Mouse (Mus musculus): ENCODE results near the gene Gtf2h4. TPM values are rescaled to one million over a fixed set of nuclear protein-coding genes. Genes with fewer than 3 reads are reported as not detected.
A peak's percentile ranks its signal among the peaks of the same experiment; 100 is the strongest.

Gtf2h4 gene
- polyA plus RNA-seq, 1 experiment from 2014 or later, result 30.5 TPM

DNA sequence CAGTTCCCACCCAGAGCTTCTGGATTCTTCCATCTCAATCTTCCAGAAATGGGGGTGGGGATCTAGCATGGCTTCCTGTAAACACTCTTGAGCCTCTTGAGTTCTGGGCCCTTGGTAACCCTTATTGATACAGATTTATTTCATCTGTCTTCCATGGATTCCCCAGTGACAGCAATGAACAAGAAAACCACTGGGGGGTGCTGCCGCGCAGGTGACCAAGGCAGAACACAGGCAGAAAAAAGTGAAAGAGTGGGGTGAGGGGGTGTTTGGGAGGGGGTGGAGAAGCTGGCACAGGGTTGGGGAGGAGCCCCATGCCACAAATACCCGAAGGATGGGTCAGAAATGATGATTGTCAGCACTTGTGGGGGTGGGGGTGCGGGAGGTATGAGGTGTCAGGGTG lies 32.3 kb upstream of the Gtf2h4 start:
- TF ChIP-seq CTCF (IDR thresholded peaks at IDR 0.05), result no peak

DNA sequence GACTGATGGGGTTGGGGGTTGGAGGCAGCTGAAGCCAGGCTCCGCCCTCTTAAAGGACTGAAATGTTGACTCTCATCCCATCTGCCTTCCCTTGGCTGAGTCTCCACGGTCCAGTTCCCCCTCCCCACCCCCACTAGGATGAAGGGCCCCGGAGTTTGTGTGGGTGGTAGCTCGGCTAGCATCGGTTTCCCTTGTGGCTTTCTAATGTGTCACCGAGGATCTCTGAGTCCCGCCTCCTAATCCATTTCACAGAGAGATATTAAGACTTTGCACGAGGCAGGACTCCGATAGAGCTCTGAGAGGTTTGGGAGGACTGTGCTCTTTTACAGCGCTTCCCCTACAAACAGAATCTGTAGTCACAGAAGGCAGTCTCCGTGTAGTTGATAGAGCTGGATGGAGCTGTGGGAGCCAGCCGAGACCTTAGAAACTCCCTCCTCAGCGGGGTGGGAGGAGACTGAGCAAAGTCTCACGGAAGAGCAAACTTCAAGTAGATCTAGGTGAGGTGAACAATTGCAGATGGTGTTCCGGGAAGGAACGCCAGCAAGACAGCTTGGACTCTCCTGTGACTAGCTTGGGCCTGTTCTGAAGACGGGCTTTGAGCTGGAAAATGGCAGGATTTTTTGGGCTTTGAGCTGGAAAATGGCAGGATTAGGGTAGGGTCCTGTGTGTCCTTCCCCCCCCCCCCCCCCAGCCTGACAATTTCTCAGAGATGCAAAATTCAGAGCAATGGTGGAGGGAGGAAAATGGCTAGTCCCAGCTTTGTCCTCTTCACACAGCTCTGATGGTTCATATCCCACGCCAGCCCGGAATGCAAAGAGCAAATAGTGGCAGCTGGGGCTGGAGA lies 31.3 kb upstream of the Gtf2h4 start, which contains the start of gene Ddr1:
Gene Ddr1, minus strand, starts transcription at position 1 of the 844 bp plus-strand sequence.
- ATAC-seq, result no peak
- H3K27me3 ChIP-seq, result no peaks in the 10 kb centered on the region
- no peak for DNase-seq (ENCODE audit: low read depth, low spot score)
- in situ Hi-C loops (cut with MboI; ENCODE audit: low pct_unique_long_range_greater_than_20kb), result no loop called here
- no peak for TF ChIP-seq CTCF (IDR thresholded peaks at IDR 0.05)
- ChIA-PET POLR2A (interaction anchor here (0.6 to 5.0 kb wide), 9 partner anchors 12 to 118 kb away, joined by 3 to 22 read pairs (median 4); partner anchors contain the start of genes Flot1 and Ier3), CTCF (interaction anchor here (0.6 to 11.5 kb wide), 15 partner anchors 9 to 171 kb away, joined by 3 to 194 read pairs (median 3); no protein-coding TSS in a partner anchor)

More for the DNA sequence above, 32.3 kb upstream of the Gtf2h4 start:
- ChIA-PET CTCF (interaction anchor here (0.6 to 11.5 kb wide), 12 partner anchors 8 to 130 kb away, joined by 3 to 194 read pairs (median 4); no protein-coding TSS in a partner anchor), POLR2A (interaction anchor here (0.6 to 2.1 kb wide), 7 partner anchors 13 to 37 kb away, joined by 3 to 7 read pairs (median 4); no protein-coding TSS in a partner anchor)
- in situ Hi-C loops (cut with MboI; ENCODE audit: low pct_unique_long_range_greater_than_20kb), result no loop called here
- ATAC-seq (no peak), DNase-seq (ENCODE audit: low read depth, low spot score) (no peak)
- no peaks in the 10 kb centered on the region for H3K27me3 ChIP-seq

DNA sequence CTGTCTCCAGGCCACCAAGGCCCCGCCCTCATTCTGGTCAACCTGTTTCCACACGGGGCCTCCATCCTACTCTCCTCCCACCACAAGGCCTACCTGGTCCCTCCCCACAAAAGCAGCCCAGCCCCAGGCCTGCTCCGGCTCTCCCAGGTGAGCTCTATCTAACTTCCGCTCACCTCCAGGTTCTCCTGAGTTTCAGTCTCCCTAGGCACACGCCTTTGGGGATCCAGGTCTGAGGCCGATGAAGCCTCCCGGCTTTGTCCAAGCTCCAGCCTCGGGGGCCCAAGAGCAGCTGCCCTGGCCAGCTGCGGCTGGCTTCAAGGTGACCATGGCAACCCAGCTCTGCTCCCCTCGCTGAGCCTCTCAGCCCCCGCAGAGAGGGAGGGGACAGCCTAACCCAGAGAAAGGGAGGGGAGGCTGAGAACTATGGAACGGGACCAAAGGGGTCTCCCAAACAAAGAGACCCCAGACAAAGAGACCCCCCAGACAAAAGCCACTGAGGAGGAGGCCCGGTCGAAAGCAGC lies 30.3 kb upstream of the Gtf2h4 start:
- ChIA-PET CTCF (interaction anchor here (1.0 to 11.5 kb wide), 8 partner anchors 13 to 172 kb away, joined by 3 to 194 read pairs (median 7); no protein-coding TSS in a partner anchor), POLR2A (interaction anchor here (1.0 to 5.0 kb wide), 5 partner anchors 16 to 119 kb away, joined by 3 to 22 read pairs (median 7); partner anchors contain the start of genes Flot1 and Ier3)
- in situ Hi-C loops (cut with MboI; ENCODE audit: low pct_unique_long_range_greater_than_20kb), result no loop called here
- no peak for DNase-seq (ENCODE audit: low read depth, low spot score)
- no peak for ATAC-seq
- no peaks in the 10 kb centered on the region for H3K27me3 ChIP-seq
- no peak for TF ChIP-seq CTCF (IDR thresholded peaks at IDR 0.05)

DNA sequence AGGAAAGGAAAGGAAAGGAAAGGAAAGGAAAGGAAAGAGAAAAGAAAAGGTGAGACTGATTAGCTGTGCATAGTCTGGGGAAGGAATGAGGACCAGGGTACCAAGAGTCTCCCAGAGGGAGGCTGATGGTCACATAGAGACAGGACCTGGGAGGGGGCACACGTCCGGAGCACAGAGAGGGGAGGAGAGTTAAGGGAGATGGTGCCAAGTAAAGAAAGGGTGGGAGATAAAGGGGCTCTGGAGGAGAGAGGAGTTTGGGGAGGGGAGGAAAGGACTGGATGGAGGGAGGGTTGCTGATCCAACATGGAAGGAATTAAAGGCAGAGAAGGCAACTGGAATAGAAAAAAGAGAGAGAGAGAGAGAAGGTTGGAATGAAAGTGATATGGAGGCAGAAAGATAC lies 29.5 kb upstream of the Gtf2h4 start:
- no peaks in the 10 kb centered on the region for H3K27me3 ChIP-seq
- in situ Hi-C loops (cut with MboI; ENCODE audit: low pct_unique_long_range_greater_than_20kb), result no loop called here
- CTCF ChIA-PET, result interaction anchor here (1.1 to 11.5 kb wide), 7 partner anchors 14 to 68 kb away, joined by 7 to 194 read pairs (median 10); no protein-coding TSS in a partner anchor
- no peak for TF ChIP-seq CTCF (IDR thresholded peaks at IDR 0.05)
- ATAC-seq (no peak), DNase-seq (ENCODE audit: low read depth, low spot score) (no peak)
- POLR2A ChIA-PET, result interaction anchor here (1.2 to 5.0 kb wide), 2 partner anchors 16 to 119 kb away, joined by 3 to 22 read pairs; partner anchors contain the start of genes Flot1 and Ier3

DNA sequence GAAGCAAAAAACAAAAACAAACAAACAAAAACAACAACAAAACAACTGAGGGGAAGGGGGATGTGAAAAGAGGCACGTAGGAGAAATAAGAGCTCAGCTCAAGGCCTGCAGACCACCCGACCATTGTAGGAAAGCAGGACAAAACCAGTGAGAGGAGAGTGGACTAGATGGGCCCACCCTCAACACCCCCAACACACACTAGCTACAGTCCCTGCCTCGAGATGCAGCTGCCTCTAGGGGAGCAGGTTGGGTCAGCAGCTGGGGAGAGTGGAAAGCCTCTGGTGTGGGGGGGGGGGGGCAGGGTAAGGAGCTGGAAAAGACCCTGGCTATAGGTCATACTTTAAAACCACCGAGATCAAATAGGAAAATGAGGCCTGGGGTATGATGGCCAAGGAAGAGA lies 29.1 kb upstream of the Gtf2h4 start:
- ATAC-seq, result no peak
- DNase-seq (ENCODE audit: low read depth, low spot score), result no peak
- TF ChIP-seq CTCF (IDR thresholded peaks at IDR 0.05), result no peak
- ChIA-PET POLR2A (interaction anchor here (1.2 to 5.0 kb wide), 6 partner anchors 15 to 137 kb away, joined by 3 to 22 read pairs (median 3); partner anchors contain the start of genes Flot1 and Ier3), CTCF (interaction anchor here (1.1 to 2.5 kb wide), 5 partner anchors 19 to 68 kb away, joined by 7 to 12 read pairs (median 10); no protein-coding TSS in a partner anchor)
- in situ Hi-C loops (cut with MboI; ENCODE audit: low pct_unique_long_range_greater_than_20kb), result no loop called here
- no peaks in the 10 kb centered on the region for H3K27me3 ChIP-seq

DNA sequence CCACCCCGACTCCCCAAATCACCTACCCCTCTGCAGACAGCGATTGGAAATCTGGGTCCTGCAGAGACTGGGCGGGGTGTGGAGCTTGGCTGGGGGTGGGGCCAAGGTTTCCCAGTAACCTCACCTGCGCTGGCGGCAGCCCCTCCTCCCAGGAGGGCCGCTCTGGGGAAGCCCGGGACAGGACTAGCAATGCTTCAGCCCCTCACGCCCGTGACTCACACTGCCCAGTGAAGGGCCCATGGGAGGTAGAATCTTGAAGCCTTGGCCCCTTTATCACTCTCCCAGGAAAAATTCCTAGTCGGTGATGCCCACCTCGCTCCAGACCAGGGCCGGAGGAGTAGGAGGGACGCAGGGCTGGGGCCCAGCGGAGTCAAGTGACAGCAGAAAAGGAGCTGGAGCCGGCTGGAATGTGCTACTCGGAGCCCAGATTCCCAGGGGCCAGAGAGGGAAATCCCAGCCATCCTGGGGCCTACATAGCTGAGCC lies 28.5 kb upstream of the Gtf2h4 start:
- no peak for TF ChIP-seq CTCF (IDR thresholded peaks at IDR 0.05)
- ChIA-PET POLR2A (interaction anchor here (0.6 to 5.0 kb wide), 9 partner anchors 9 to 137 kb away, joined by 3 to 22 read pairs (median 3); partner anchors contain the start of genes Flot1 and Ier3), CTCF (interaction anchor here (1.1 to 3.6 kb wide), 6 partner anchors 19 to 67 kb away, joined by 7 to 12 read pairs (median 10); no protein-coding TSS in a partner anchor)
- peak; percentile 3 for ATAC-seq
- DNase-seq (ENCODE audit: low read depth, low spot score), result no peak
- no peaks in the 10 kb centered on the region for H3K27me3 ChIP-seq
- in situ Hi-C loops (cut with MboI; ENCODE audit: low pct_unique_long_range_greater_than_20kb), result no loop called here

DNA sequence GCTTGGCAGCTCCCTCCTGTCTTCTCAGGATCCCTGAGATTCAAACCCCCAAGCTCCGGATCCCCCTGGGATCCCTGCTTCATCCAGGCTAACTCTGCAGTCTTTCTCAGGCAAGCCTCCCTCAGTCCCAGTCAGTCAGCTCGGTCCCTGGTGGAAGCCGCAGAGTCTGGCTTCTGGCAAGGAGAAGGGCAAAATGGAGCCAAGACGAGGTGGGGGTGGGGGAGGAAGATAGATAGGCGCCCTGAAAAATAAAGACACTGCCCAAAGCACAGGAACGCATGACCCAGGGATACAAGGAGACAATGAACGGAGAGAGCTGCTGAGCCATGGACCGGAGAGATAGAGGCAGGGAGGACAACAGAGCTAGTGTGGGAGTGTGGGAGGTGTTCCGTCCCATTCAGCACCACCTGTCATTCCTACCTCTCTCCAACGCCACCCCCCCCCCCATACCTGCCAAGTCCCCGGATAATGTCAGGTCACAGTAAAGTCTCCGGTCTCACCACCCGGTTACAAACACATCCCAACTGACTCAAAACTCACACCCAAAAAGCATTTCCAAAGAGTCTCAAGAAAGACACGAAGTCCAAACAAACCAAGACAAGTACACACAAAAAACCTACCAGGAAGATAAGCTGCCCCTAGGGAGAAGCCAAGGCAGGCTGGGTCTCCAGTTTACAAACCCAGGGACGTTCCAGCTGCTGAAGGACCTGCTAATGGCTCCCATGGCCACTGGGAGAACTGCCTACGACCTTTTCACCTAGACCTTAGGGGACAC lies 27.9 kb upstream of the Gtf2h4 start:
- DNase-seq (ENCODE audit: low read depth, low spot score) (no peak), ATAC-seq (no peak)
- in situ Hi-C loops (cut with MboI; ENCODE audit: low pct_unique_long_range_greater_than_20kb), result no loop called here
- H3K27me3 ChIP-seq, result no peaks in the 10 kb centered on the region
- POLR2A ChIA-PET, result interaction anchor here (0.6 to 5.0 kb wide), 13 partner anchors 9 to 174 kb away, joined by 3 to 22 read pairs (median 4); partner anchors contain the start of genes Flot1 and Ier3
- CTCF ChIA-PET, result interaction anchor here (0.6 to 3.6 kb wide), 6 partner anchors 20 to 114 kb away, joined by 3 to 12 read pairs (median 10); no protein-coding TSS in a partner anchor
- no peak for TF ChIP-seq CTCF (IDR thresholded peaks at IDR 0.05)

DNA sequence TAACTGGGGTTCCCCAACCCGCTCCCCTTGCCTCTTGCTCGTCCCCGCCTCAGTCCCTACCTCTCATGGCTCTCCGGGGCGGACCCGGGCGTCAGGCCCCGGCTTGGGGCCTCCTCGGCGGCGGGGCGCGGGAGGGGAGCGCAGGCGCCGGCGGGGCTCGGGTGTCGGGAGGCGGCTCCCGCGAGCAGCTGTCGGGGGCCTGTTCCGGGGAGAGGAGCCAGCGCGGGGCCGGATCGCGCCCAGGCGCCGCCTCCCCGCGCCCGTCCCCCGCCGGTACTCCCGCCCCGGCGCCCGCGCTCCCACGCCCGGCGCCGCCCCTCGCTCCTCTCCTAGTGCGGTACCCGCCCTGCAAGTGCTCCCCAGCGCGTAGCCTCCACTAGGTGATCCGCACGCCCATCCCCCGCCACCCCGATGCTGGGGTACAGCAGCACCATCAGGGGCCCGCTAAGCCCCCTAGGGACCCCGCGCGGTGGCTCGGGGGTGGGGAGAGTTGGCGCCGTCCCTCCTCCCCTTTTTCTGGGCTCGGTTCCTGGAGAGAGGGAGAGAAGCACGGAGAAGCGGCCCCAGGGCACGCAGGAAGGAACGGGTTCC lies 26.9 kb upstream of the Gtf2h4 start:
- ChIA-PET CTCF (interaction anchor here (0.6 to 3.6 kb wide), 5 partner anchors 26 to 113 kb away, joined by 3 to 12 read pairs (median 10); no protein-coding TSS in a partner anchor), POLR2A (interaction anchor here (0.8 to 5.0 kb wide), 4 partner anchors 8 to 175 kb away, joined by 3 to 22 read pairs (median 4); partner anchors contain the start of genes Flot1 and Ier3)
- H3K27me3 ChIP-seq, result no peaks in the 10 kb centered on the region
- peak; percentile 36 for ATAC-seq
- DNase-seq (ENCODE audit: low read depth, low spot score), result no peak
- no peak for TF ChIP-seq CTCF (IDR thresholded peaks at IDR 0.05)
- in situ Hi-C loops (cut with MboI; ENCODE audit: low pct_unique_long_range_greater_than_20kb), result no loop called here

DNA sequence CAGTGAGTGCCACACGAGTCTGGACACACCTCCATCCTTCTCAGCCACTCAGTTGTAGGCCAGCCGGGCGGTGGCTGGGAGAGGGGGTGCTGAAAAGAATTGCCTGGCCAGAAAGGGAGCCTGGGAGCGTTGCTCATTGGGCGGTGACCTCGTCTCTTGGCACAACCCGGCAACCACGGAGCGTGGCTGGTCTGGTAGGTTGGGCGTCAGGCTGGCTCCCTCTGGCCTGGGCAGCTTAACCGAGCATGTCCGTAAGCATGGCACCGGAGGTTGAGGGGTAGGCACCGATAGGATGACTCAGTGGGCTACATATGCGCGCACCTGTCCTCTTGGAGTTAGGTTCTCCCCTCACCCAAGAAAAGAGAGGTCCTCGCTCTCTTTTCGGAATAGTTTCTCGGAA lies 26.4 kb upstream of the Gtf2h4 start:
- ATAC-seq (peak; percentile 71), DNase-seq (ENCODE audit: low read depth, low spot score) (peak; percentile 85)
- CTCF ChIA-PET, result interaction anchor here (3.6 kb wide), 1 partner anchor 26 kb away, joined by 12 read pairs; no protein-coding TSS in a partner anchor
- in situ Hi-C loops (cut with MboI; ENCODE audit: low pct_unique_long_range_greater_than_20kb), result no loop called here
- no peaks in the 10 kb centered on the region for H3K27me3 ChIP-seq
- TF ChIP-seq CTCF (IDR thresholded peaks at IDR 0.05), result no peak
- POLR2A ChIA-PET, result no interaction called here

Measured in Patski (cell line).